Mouse (Mus musculus) hindbrain, embryonic 16.5 days (tissue): ENCODE results near the gene Snx20. TPM values are rescaled to one million over a fixed set of nuclear protein-coding genes. Genes with fewer than 3 reads are reported as not detected.
A peak's percentile ranks its signal among the peaks of the same experiment; 100 is the strongest.

Experiments used
- ATAC-seq: fragments of 200-750 bp; cut with Nextera tagmentation; 2 replicates; pipeline ENCODE4 v1.8.0; 2017; ENCODE audit warnings: moderate TSS enrichment, moderate library complexity
- H3K27ac ChIP-seq: fragments of 300-500 bp; sonication (generic); 2 replicates; pipeline ENCODE4 v1.5.1; 2014; ENCODE audit warnings: low read depth, mild to moderate bottlenecking, control low read depth, low read length, moderate library complexity
- H3K27me3 ChIP-seq: fragments of 300-500 bp; sonication (generic); replicated peaks from 2 replicates; pipeline ENCODE4 v1.6.1; 2014; ENCODE audit warnings: low read length; ENCODE audit not compliant: control insufficient read depth, insufficient read depth
- H3K36me3 ChIP-seq: fragments of 300-500 bp; sonication (generic); 2 replicates; pipeline ENCODE4 v1.6.1; 2014; ENCODE audit warnings: mild to moderate bottlenecking, low read length, moderate library complexity, mixed read lengths; ENCODE audit not compliant: control insufficient read depth, insufficient read depth
- H3K4me1 ChIP-seq: fragments of 300-500 bp; sonication (generic); 2 replicates; pipeline ENCODE4 v1.6.1; 2014; ENCODE audit warnings: low read depth, low read length; ENCODE audit not compliant: control insufficient read depth, insufficient read depth
- H3K4me2 ChIP-seq: fragments of 300-500 bp; sonication (generic); 2 replicates; pipeline ENCODE4 v1.6.1; 2014; ENCODE audit warnings: mild to moderate bottlenecking, low read length, control low read depth, moderate library complexity
- H3K4me3 ChIP-seq: fragments of 300-500 bp; sonication (generic); 2 replicates; pipeline ENCODE4 v1.5.1; 2014; ENCODE audit warnings: mild to moderate bottlenecking, low read length, control low read depth, moderate library complexity
- H3K9ac ChIP-seq: fragments of 300-500 bp; sonication (generic); 2 replicates; pipeline ENCODE4 v1.6.1; 2014; ENCODE audit warnings: low read depth, mild to moderate bottlenecking, control low read depth, low read length, moderate library complexity
- H3K9me3 ChIP-seq: fragments of 300-500 bp; sonication (generic); 2 replicates; pipeline ENCODE4 v1.6.1; 2014; ENCODE audit warnings: mild to moderate bottlenecking, low read length, moderate library complexity; ENCODE audit not compliant: control insufficient read depth
- WGBS: fragments of 180-500 bp; shearing (Covaris S2); extraction: QIAGEN DNeasy Blood & Tissue Kit; methylation state at CpG from one replicate; pipeline ENCODE4 v1.1.7; 2014; 5-methylcytosine and 5-hydroxymethylcytosine counted together
- polyA plus RNA-seq: library from polyadenylated mRNA; unstranded; fragments of >200 nt; fragmentation: Nextera tagmentation; extraction: Ambion mirVana; gene quantifications from 2 replicates; pipeline ENCODE4 v1.2.1, GENCODE M21; 2015

Gene Snx20
- polyA plus RNA-seq, 1 experiment from 2014 or later, result 1.1 TPM

- Histone ChIP-seq H3K27ac (peak overlapping the region; percentile 12), H3K9me3 (no peaks in the 10 kb centered on the region), H3K9ac (no peak overlapping the region), H3K4me1 (peaks cover 37% of the 10 kb centered on the region), H3K4me2 (no peak overlapping the region), H3K4me3 (no peak overlapping the region), H3K36me3 (no peaks in the 10 kb centered on the region), H3K27me3 (no peaks in the 10 kb centered on the region)
- ATAC-seq, result no peak
- WGBS, result 44% methylated on average over 14 of the region's 14 CpGs
Measured at GRCm38 (mm10) chr8:88578413-88579175, 57.3 kb downstream of the Snx20 start.

DNA sequence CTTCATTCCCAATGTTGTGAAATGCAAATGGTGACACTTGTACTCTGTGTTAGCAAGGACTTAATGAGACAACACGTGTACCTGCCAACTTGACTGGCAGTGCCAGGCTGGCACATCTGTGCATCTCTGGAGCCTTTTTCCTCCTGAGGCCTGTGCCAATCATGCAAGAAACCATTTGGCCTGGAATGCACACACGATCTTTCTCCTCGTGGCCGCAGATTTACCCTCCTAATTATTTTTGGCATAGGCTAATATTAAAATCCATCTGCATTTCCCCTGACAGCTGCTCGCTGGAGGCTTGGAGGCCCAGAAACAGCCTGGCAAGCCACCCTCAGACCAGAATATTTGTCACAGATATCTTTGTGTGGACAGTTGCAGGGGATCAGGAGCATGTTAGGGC, 58.3 kb downstream of the Snx20 start:
- Histone ChIP-seq H3K4me2 (no peak overlapping the region), H3K27ac (no peak overlapping the region), H3K9ac (no peak overlapping the region), H3K4me3 (no peak overlapping the region), H3K27me3 (no peaks in the 10 kb centered on the region), H3K9me3 (no peaks in the 10 kb centered on the region), H3K4me1 (peaks cover 42% of the 10 kb centered on the region), H3K36me3 (no peaks in the 10 kb centered on the region)
- WGBS, result 43% methylated on average over 5 of the region's 5 CpGs
- no peak for ATAC-seq

Other genes starting within 250 kb of the Snx20 start
- gene Nkd1, start 114.8 kb downstream of the Snx20 start, polyA plus RNA-seq, result 45.8 and 63.0 TPM in 2 replicates
- 0.17 and 0.20 TPM in 2 replicates for gene Nod2, start 11.2 kb upstream of the Snx20 start, polyA plus RNA-seq
- gene Cyld, start 60.9 kb upstream of the Snx20 start, polyA plus RNA-seq, result 13.6 and 15.1 TPM in 2 replicates